Mouse (Mus musculus): ENCODE data around the gene Gm29427. TPM values are rescaled to one million over a fixed set of nuclear protein-coding genes. Genes with fewer than 3 reads are reported as not detected.

Gene Gm29427
- total and polyA plus RNA-seq, 3 experiments, result not detected

Other genes starting within 250 kb of the Gm29427 start
- gene Zp3r, start 86.2 kb downstream of the Gm29427 start, total RNA-seq (2012; rRNA removed), result not detected in 2 replicates
- gene Zp3r, start 86.2 kb downstream of the Gm29427 start, total RNA-seq (2014; rRNA removed), result not detected in 2 replicates
- not detected in 2 replicates for gene Zp3r, start 86.2 kb downstream of the Gm29427 start, polyA plus RNA-seq (2012; ENCODE audit: insufficient read length, low read depth)
- not detected in 2 replicates for gene C4bp, start 54.2 kb downstream of the Gm29427 start, total RNA-seq (2012; rRNA removed)
- gene C4bp, start 54.2 kb downstream of the Gm29427 start, total RNA-seq (2014; rRNA removed), result 0.26 TPM in 1 of 2 replicates, not detected in the other
- gene C4bp, start 54.2 kb downstream of the Gm29427 start, polyA plus RNA-seq (2012; ENCODE audit: insufficient read length, low read depth), result not detected in 2 replicates
- 3.6 and 4.7 TPM in 2 replicates for gene Yod1, start 1.5 kb upstream of the Gm29427 start, total RNA-seq (2012; rRNA removed)
- gene Yod1, start 1.5 kb upstream of the Gm29427 start, total RNA-seq (2014; rRNA removed), result 5.4 and 6.5 TPM in 2 replicates
- 4.5 and 5.2 TPM in 2 replicates for gene Yod1, start 1.5 kb upstream of the Gm29427 start, polyA plus RNA-seq (2012; ENCODE audit: insufficient read length, low read depth)
- 4.3 and 4.4 TPM in 2 replicates for gene Pfkfb2, start 13.5 kb upstream of the Gm29427 start, total RNA-seq (2012; rRNA removed)
- gene Pfkfb2, start 13.5 kb upstream of the Gm29427 start, total RNA-seq (2014; rRNA removed), result 3.3 and 3.7 TPM in 2 replicates
- gene Pfkfb2, start 13.5 kb upstream of the Gm29427 start, polyA plus RNA-seq (2012; ENCODE audit: insufficient read length, low read depth), result 6.9 and 7.1 TPM in 2 replicates
- gene AA986860, start 16.2 kb upstream of the Gm29427 start, total RNA-seq (2012; rRNA removed), result 0.08 and 0.25 TPM in 2 replicates
- gene AA986860, start 16.2 kb upstream of the Gm29427 start, total RNA-seq (2014; rRNA removed), result 0.28 and 0.34 TPM in 2 replicates
- gene AA986860, start 16.2 kb upstream of the Gm29427 start, polyA plus RNA-seq (2012; ENCODE audit: insufficient read length, low read depth), result 0.34 and 0.61 TPM in 2 replicates
- 0.08 and 0.17 TPM in 2 replicates for gene Fcamr, start 85.1 kb upstream of the Gm29427 start, total RNA-seq (2012; rRNA removed)
- gene Fcamr, start 85.1 kb upstream of the Gm29427 start, total RNA-seq (2014; rRNA removed), result not detected in 2 replicates
- 0.74 and 1.7 TPM in 2 replicates for gene Fcamr, start 85.1 kb upstream of the Gm29427 start, polyA plus RNA-seq (2012; ENCODE audit: insufficient read length, low read depth)
- gene Pigr, start 110.9 kb upstream of the Gm29427 start, total RNA-seq (2012; rRNA removed), result 0.04 TPM in 1 of 2 replicates, not detected in the other
- gene Pigr, start 110.9 kb upstream of the Gm29427 start, total RNA-seq (2014; rRNA removed), result not detected in 2 replicates
- gene Pigr, start 110.9 kb upstream of the Gm29427 start, polyA plus RNA-seq (2012; ENCODE audit: insufficient read length, low read depth), result 0.19 and 0.21 TPM in 2 replicates
- gene Fcmr, start 149.9 kb upstream of the Gm29427 start, total RNA-seq (2012; rRNA removed), result 0.21 and 0.46 TPM in 2 replicates
- 0.39 and 0.56 TPM in 2 replicates for gene Fcmr, start 149.9 kb upstream of the Gm29427 start, total RNA-seq (2014; rRNA removed)
- 0.76 and 0.96 TPM in 2 replicates for gene Fcmr, start 149.9 kb upstream of the Gm29427 start, polyA plus RNA-seq (2012; ENCODE audit: insufficient read length, low read depth)
- gene Il24, start 171.7 kb upstream of the Gm29427 start, total RNA-seq (2012; rRNA removed), result not detected in 2 replicates
- not detected in 2 replicates for gene Il24, start 171.7 kb upstream of the Gm29427 start, total RNA-seq (2014; rRNA removed)
- gene Il24, start 171.7 kb upstream of the Gm29427 start, polyA plus RNA-seq (2012; ENCODE audit: insufficient read length, low read depth), result not detected in 2 replicates
- gene Il20, start 195.7 kb upstream of the Gm29427 start, total RNA-seq (2012; rRNA removed), result not detected in 2 replicates
- gene Il20, start 195.7 kb upstream of the Gm29427 start, total RNA-seq (2014; rRNA removed), result not detected in 2 replicates
- not detected in 2 replicates for gene Il20, start 195.7 kb upstream of the Gm29427 start, polyA plus RNA-seq (2012; ENCODE audit: insufficient read length, low read depth)
- 0.21 TPM in 1 of 2 replicates, not detected in the other for gene Il19, start 224.3 kb upstream of the Gm29427 start, total RNA-seq (2012; rRNA removed)
- 0.38 and 0.39 TPM in 2 replicates for gene Il19, start 224.3 kb upstream of the Gm29427 start, total RNA-seq (2014; rRNA removed)
- not detected in 2 replicates for gene Il19, start 224.3 kb upstream of the Gm29427 start, polyA plus RNA-seq (2012; ENCODE audit: insufficient read length, low read depth)